Mouse (Mus musculus): ENCODE measurements around the gene Mpo. TPM values are rescaled to one million over a fixed set of nuclear protein-coding genes. Genes with fewer than 3 reads are reported as not detected.

Gene Mpo
- total RNA-seq, 4 experiments from 2014 or later = 0.89 TPM; not detected in 3

GRCm38 (mm10) chr11:87757001-87757954 is 36.1 kb upstream of the Mpo start:
- no peak for DNase-seq (ENCODE audit: low spot score)

DNA sequence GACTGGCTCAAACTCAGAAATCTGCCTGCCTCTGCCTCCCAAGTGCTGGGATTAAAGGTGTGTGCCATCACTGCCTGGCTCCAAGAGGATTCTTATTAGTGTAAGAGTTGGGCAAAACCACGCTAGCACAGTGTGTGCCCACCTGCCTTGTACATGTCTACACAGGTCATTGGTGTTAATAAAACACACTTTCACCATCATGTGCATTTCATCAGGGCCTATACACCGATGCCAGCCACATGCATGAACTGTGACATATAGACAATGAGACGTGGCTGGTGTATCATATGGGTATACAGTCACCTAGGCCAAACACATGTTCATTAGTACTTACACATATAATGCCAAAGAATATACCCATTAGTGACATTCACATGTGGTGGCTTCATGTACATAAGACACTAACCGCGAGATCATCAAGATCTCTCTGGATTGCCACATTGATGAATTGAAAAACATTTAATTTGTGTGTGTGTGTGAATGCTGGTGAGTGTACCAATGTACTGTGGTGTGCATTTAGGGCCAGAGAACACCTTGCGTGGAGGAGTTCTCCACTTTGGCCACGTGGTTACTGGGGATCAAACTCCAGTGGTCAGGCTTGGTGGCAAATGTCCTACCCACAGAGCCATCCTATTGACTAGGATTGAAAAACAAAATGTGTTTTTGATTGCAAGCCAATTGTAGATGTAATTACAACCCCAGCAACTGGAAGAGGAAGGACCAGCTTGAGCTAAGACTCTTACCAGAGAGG is 35.0 kb upstream of the Mpo start:
- DNase-seq (ENCODE audit: low spot score) = no peak

DNA sequence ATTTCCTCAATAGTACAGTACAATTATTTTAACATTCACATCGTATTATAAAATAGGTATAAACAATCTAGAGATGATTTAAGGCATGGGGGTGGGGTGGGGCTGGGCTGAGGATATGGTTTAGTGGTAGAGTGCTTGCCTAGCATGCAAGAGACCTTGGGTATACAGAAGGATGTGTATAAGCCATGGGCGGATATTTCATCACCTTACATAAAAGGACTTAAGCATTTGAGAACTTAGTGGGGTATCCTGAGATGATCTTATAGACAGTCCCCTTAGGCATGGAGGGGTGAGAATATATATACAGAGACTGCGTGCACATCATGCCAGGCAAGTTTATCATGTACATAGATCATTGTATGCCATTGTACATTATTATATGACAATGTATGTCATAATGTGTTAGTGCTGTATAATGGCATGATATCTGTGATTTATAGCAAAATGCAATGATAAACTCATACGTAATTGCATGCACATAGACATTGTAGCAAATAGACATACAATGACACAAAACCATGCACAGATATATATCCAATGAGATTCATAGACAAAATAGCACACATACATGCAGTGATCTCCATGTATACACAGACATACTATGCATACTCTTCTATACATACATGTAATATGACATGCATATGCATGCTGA is 34.3 kb upstream of the Mpo start:
- no peak for DNase-seq (ENCODE audit: low spot score)

GRCm38 (mm10) chr11:87759609-87760005 is 33.8 kb upstream of the Mpo start:
- no peak for DNase-seq (ENCODE audit: low spot score)

- DNase-seq (ENCODE audit: low spot score) = no peak
Measured at GRCm38 (mm10) chr11:87760301-87761081, 32.9 kb upstream of the Mpo start, which contains the start of gene Tspoap1. TSS of gene Tspoap1 (plus strand) at chr11:87760541.

DNA sequence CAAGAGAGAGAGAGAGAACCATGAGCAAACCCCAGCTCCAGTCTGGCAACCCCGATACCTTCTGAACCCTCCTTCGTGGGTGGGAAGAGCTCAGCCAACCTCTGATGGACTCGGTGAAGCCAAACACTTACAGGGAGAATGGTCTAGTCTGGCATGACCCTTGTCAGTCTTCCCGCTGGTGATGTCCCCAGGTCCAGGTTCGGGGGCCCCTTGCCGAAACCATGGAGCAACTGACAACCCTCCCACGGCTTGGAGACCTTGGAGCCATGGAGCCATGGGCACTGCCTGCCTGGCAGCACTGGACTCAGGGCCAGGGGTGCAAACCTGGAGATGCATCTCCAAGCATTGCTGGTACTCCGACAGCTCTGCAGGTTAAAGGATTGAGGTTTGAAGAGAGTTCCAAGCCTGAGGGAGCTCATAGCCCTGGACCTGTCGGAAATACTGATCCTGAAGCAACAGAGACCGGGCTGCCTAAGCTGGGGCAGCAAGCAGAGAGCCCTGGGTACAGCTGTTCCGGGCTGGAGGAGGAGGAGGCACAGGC is 32.1 kb upstream of the Mpo start:
- DNase-seq (ENCODE audit: low spot score) = no peak

GRCm38 (mm10) chr11:87761806-87762701 is 31.3 kb upstream of the Mpo start:
- no peak for DNase-seq (ENCODE audit: low spot score)

- DNase-seq (ENCODE audit: low spot score) = no peak
Measured at GRCm38 (mm10) chr11:87762702-87763385, 30.5 kb upstream of the Mpo start.

GRCm38 (mm10) chr11:87763511-87763987 is 29.8 kb upstream of the Mpo start:
- no peak for DNase-seq (ENCODE audit: low spot score)

DNA sequence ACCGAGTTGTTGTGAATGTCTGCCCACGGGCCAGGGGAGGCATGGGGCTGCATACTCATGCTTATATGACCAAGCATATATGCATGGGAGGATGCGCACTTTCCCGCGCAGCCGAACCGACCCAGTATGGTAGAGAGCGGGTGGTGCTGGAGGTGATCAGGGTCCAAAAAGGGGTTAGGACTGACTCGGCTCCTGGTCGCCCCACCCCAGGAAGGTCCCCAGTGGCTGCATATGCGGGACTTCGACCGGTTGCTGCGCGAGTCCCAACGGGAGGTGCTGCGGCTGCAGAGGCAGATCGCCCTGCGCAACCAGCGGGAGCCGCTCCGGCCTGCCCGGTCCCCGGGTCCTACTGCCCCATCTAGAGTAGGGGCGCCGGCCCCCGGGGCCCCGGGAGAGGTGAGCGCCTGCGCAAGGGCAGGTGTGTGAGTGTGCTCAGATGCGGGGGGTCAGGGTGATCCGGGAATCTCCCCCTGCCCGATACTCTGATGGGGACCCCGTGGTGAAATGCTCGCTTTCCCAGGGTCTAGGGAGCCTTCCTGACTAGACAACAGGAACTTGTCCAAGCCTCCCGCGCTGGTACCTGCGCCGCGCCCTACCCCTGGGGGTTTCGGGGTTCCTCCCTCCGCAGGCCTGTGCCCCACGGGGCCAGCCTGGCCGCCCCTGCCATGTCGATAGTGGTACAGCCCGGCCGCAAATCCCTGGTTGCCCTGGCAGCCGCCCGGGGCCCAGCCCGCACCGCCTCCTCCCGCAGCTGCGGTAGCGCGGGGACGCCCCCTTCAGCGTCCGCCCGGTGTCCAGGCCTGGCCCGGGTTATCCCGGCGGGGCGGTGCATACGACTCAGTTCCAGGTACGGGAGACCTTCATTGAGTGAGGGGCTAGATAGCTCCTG is 29.1 kb upstream of the Mpo start:
- no peak for DNase-seq (ENCODE audit: low spot score)

DNA sequence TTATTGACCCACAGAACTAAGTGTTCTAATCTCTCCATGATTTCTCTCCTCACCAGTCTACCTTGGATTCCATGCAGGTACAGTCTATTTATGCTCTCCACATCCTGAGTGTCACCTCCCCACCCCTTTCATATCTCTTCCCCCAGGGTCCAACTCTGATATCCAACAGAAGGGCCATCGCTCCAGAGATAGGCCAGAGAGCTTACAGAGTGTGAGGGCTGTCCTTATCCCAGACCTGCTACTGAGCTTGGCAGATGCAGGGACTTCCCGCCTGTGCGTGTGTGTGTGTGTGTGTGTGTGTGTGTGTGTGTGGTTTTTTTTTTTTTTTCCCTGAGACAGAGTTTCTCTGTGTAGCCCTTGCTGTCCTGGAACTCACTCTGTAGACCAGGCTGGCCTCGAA is 24.6 kb upstream of the Mpo start:
- DNase-seq (ENCODE audit: low spot score) = no peak

- peak; percentile 63 for DNase-seq (ENCODE audit: low spot score)
Measured at GRCm38 (mm10) chr11:87770989-87771388, 22.4 kb upstream of the Mpo start.

GRCm38 (mm10) chr11:87772354-87772753 is 21.0 kb upstream of the Mpo start:
- DNase-seq (ENCODE audit: low spot score) = no peak

DNA sequence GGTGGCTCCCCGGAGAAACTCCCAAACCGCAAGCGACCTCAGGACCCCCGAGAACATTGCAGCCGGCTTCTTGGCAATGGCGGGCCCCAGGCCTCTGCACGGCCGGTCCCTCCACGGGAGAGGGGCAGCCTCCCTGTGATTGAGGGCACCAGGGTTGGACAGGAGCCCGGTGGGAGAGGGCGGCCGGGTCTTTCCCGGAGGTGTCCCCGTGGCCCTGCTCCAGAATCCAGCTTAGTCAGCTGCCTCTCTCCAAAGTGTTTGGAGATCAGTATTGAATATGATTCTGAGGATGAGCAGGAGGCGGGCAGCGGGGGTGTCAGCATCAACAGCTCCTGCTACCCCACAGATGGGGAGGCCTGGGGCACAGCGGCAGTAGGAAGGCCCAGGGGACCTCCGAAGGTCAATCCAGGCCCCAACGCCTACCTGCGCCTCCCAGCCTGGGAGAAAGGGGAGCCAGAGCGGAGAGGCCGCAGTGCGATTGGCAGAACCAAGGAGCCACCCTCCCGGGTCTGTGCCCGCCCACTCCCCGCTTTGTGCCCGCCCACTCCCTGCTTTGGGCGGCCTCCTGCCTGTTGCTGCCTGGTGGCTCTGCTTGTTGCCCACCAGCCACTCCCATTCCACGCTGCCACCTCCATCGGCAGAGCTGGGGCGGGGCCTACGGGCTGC is 15.1 kb upstream of the Mpo start:
- no peak for DNase-seq (ENCODE audit: low spot score)

GRCm38 (mm10) chr11:87778915-87779314 is 14.5 kb upstream of the Mpo start:
- no peak for DNase-seq (ENCODE audit: low spot score)

GRCm38 (mm10) chr11:87779392-87779791 is 14.0 kb upstream of the Mpo start:
- DNase-seq (ENCODE audit: low spot score) = no peak

- no peak for DNase-seq (ENCODE audit: low spot score)
Measured at GRCm38 (mm10) chr11:87780130-87780529, 13.3 kb upstream of the Mpo start.

- no peak for DNase-seq (ENCODE audit: low spot score)
Measured at GRCm38 (mm10) chr11:87790088-87790487, 3.3 kb upstream of the Mpo start.
